Mouse (Mus musculus) embryonic facial prominence, embryonic 14.5 days (tissue): ENCODE data around the gene Gm20479. TPM values are rescaled to one million over a fixed set of nuclear protein-coding genes. Genes with fewer than 3 reads are reported as not detected.
A peak's percentile ranks its signal among the peaks of the same experiment; 100 is the strongest.

Experiments
- ATAC-seq: fragments of 200-750 bp; cut with Nextera tagmentation; 2 replicates; pipeline ENCODE4 v1.8.0; 2017; ENCODE audit warnings: low read depth, moderate number of reproducible peaks, moderate TSS enrichment
- DNase-seq: peaks from one replicate; pipeline ENCODE4 v3.0.0-alpha.2; 2015; ENCODE audit warnings: low spot score
- H3K27ac ChIP-seq: fragments of 300-500 bp; sonication (generic); replicated peaks from 2 replicates; pipeline ENCODE4 v1.5.1; 2014; ENCODE audit warnings: low read depth, mild to moderate bottlenecking, low read length, moderate library complexity
- H3K27me3 ChIP-seq: fragments of 300-500 bp; sonication (generic); replicated peaks from 2 replicates; pipeline ENCODE4 v1.6.1; 2014; ENCODE audit warnings: low read length; ENCODE audit not compliant: control insufficient read depth, insufficient read depth
- H3K36me3 ChIP-seq: fragments of 300-500 bp; sonication (generic); 2 replicates; pipeline ENCODE4 v1.6.1; 2014; ENCODE audit warnings: low read length, mixed read lengths; ENCODE audit not compliant: control insufficient read depth, insufficient read depth
- H3K4me1 ChIP-seq: fragments of 300-500 bp; sonication (generic); 2 replicates; pipeline ENCODE4 v1.6.1; 2014; ENCODE audit warnings: antibody characterized with exemption, low read length; ENCODE audit not compliant: control insufficient read depth, insufficient read depth
- H3K4me2 ChIP-seq: fragments of 300-500 bp; sonication (generic); 2 replicates; pipeline ENCODE4 v1.6.1; 2014; ENCODE audit warnings: low read depth, mild to moderate bottlenecking, low read length, moderate library complexity, mixed read lengths
- H3K4me3 ChIP-seq: fragments of 300-500 bp; sonication (generic); 2 replicates; pipeline ENCODE4 v1.5.1; 2014; ENCODE audit warnings: low read depth, mild to moderate bottlenecking, low read length
- H3K9ac ChIP-seq: fragments of 300-500 bp; sonication (generic); 2 replicates; pipeline ENCODE4 v1.6.1; 2014; ENCODE audit warnings: low read depth, mild to moderate bottlenecking, low read length, moderate library complexity, mixed read lengths
- H3K9me3 ChIP-seq: fragments of 300-500 bp; sonication (generic); 2 replicates; pipeline ENCODE4 v1.6.1; 2016; ENCODE audit warnings: low read length; ENCODE audit not compliant: control insufficient read depth
- WGBS: fragments of 180-500 bp; shearing (Covaris S2); extraction: QIAGEN DNeasy Blood & Tissue Kit; methylation state at CpG from one replicate; pipeline ENCODE4 v1.1.7; 2014; 5-methylcytosine and 5-hydroxymethylcytosine counted together
- polyA plus RNA-seq: library from polyadenylated mRNA; unstranded; fragments of >200 nt; fragmentation: Nextera tagmentation; extraction: Ambion mirVana; gene quantifications from 2 replicates; pipeline ENCODE4 v1.2.1, GENCODE M21; 2014

The Gm20479 gene
- polyA plus RNA-seq, 1 experiment from 2014 or later: not detected

DNA sequence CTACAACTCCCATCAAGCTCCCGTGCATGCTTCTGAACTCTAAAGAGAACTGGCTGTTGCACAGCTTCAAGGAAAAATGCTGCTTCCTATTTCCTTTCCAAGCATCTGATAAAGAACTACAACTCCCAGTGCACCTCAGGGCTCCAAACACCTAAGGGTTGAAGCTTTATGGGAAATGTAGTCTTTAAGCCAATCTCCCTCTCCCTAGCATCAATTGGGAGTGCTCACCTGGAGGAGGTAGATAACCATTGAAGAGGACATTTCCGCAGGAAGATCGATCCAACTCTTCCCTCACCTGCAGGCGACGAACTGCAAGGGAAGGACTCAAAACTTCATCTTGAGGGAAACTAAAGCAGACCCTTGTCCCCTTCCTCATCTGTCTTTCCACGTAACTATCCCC, 3.1 kb downstream of the Gm20479 start:
- ATAC-seq (no peak), DNase-seq (peak; percentile 85)
- Histone ChIP-seq H3K9me3 (no peaks in the 10 kb centered on the region), H3K4me2 (peak overlapping the region; percentile 84), H3K36me3 (peaks cover 26% of the 10 kb centered on the region), H3K27ac (no peak overlapping the region), H3K27me3 (peaks cover 14% of the 10 kb centered on the region; the same call in 1 of the 2 replicates), H3K4me1 (peaks cover 15% of the 10 kb centered on the region), H3K9ac (no peak overlapping the region), H3K4me3 (peak overlapping the region; percentile 56)
- 32% methylated on average over 6 of the region's 6 CpGs for WGBS

DNA sequence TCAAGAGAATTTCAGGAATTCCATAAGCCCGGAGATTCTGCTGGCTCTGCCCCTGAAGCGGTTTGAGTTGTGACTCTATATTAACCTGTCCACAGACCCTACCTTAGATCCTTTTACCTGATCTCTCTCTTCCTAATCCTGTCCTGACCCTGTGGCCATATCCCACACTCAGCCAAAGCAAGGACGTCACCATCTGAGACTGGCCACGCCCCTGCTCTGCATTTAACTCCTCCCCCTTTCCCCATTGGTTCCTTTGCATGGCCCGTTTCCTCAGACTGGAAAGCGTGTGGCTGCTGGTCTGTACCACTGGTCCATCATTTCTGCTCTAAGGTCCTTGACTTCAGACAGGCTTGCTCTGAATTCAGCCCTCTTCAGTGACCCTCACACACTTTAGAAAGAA, 11.8 kb downstream of the Gm20479 start:
- H3K27me3 ChIP-seq: no peaks in the 10 kb centered on the region
- DNase-seq (no peak), ATAC-seq (no peak)
- H3K9me3 ChIP-seq: no peaks in the 10 kb centered on the region
- no peak overlapping the region for H3K27ac ChIP-seq
- WGBS: 23% methylated on average over 6 of the region's 6 CpGs
- H3K9ac ChIP-seq: no peak overlapping the region
- H3K4me2 ChIP-seq: no peak overlapping the region
- H3K4me1 ChIP-seq: no peaks in the 10 kb centered on the region
- H3K4me3 ChIP-seq: no peak overlapping the region
- peaks cover 62% of the 10 kb centered on the region for H3K36me3 ChIP-seq

DNA sequence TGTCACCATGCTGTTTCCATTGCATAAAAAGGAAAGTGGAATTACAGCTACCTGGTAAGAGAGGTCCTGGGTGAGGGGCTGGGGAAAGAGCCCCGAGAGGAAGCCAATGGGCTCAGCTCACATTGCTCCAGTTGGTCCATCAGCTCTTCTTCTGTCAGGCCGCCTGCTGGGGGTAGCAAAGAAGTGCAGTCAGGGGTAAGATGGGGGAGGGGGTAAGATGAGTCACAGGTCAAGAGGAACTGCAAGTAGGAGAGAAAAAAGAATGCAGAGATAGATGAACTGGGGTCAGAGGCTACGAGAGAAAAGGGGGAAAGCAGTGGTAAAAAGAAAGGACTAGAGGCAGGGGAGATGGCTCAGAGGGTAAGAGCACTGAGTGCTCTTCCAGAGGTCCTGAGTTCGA, 14.6 kb downstream of the Gm20479 start:
- Histone ChIP-seq H3K36me3 (peaks cover 42% of the 10 kb centered on the region), H3K4me1 (0 out of 2 replicates have a peak, but pooled peaks cover 3% of the 10 kb centered on the region), H3K9me3 (no peaks in the 10 kb centered on the region), H3K4me2 (no peak overlapping the region), H3K9ac (no peak overlapping the region), H3K27me3 (peaks cover 8% of the 10 kb centered on the region; the same call in 1 of the 2 replicates), H3K4me3 (no peak overlapping the region), H3K27ac (no peak overlapping the region)
- DNase-seq: no peak
- 49% methylated on average over 4 of the region's 4 CpGs for WGBS
- no peak for ATAC-seq

DNA sequence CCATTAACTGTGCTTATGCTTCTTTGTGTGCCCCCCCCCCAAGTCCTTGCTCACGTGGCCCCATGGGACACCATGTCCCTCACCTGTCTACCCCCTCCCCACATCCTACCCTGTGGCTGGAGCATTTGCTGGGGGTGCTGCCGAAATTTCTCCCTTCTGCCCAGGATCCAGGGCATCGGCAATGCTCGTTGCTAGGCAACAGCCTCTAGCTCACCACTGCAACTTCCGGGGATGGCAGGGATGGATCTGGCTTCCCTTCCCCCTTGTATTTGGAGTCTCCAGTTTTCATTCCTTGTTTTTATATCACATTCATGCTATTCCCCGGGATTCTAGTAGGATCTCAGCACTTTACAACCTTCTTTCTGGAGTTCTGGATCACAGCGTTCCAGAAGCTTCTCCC, 17.7 kb downstream of the Gm20479 start:
- no peak for DNase-seq
- WGBS: 40% methylated on average over 7 of the region's 7 CpGs
- no peaks in the 10 kb centered on the region for H3K9me3 ChIP-seq
- peaks cover 10% of the 10 kb centered on the region for H3K4me1 ChIP-seq
- no peak overlapping the region for H3K4me3 ChIP-seq
- no peak overlapping the region for H3K9ac ChIP-seq
- peaks cover 19% of the 10 kb centered on the region for H3K27me3 ChIP-seq
- no peak for ATAC-seq
- H3K36me3 ChIP-seq: peaks cover 16% of the 10 kb centered on the region
- H3K4me2 ChIP-seq: no peak overlapping the region
- H3K27ac ChIP-seq: no peak overlapping the region

DNA sequence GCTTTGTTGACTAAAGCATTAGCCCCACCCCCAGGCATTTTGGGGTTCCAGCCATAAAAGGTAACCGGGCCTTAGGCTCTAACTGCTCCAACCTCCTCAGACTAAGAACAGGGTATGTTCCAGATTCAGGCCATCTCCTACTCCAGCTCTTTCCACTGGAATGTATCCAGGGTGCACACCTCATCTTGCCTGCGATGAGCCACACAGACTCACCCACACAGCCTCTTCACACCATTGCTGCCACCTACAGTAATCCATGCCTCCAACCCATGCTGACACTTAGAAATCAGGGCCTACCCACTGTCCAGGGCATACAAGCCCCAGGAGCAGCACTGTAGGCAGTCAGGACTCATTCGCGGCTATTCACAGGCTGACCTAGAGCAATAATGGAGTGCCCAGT, 18.1 kb downstream of the Gm20479 start:
- no peak for ATAC-seq
- Histone ChIP-seq H3K4me3 (no peak overlapping the region), H3K9ac (no peak overlapping the region), H3K36me3 (peaks cover 12% of the 10 kb centered on the region; the same call in 1 of the 2 replicates), H3K4me2 (no peak overlapping the region), H3K27me3 (peaks cover 23% of the 10 kb centered on the region), H3K4me1 (peaks cover 14% of the 10 kb centered on the region), H3K9me3 (no peaks in the 10 kb centered on the region), H3K27ac (no peak overlapping the region)
- no peak for DNase-seq
- 77% methylated on average over 4 of the region's 4 CpGs for WGBS

DNA sequence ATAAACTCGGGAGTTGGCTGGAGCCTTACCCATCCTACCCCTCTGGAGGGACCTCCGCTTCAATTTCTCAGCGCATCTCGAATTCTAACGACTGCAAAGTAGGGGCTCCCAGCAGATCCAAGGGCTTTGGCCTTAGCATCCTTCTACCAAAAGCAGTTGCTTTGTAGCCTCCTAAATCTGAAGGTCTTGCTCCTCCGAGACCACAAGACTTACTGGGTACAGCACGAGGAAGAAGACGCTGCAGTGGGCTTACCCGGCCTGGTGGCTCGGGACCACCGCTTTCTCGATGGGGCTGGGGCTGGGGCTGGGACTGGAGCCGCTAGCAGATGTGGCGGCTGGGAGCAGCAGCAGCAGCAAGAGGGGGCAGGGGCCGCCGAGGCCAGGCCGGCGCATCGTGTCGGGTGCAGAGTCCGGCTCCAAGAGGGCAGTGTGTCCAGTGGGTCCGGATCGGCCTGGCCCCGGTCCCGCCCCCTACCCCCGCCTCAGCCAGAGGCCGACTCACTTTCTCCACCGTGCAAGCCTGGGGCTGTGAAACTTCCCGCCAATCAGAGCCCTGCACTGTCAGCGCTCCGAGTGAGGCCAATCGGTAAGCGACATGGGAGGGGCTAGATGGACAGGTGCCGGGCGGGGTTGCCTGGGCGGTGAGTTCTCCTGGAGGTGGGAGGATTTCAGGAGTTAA, 19.9 kb downstream of the Gm20479 start, which contains the start of gene Ltbp4:
Gene Ltbp4, minus strand, starts transcription at position 518 of the 679 bp plus-strand sequence.
- H3K27ac ChIP-seq: peak within 1 kb of the TSS; percentile 19
- no peaks in the 10 kb centered on the region for H3K9me3 ChIP-seq
- 1% methylated on average over 34 of the region's 36 CpGs for WGBS
- peaks cover 38% of the 10 kb centered on the region for H3K27me3 ChIP-seq
- peak within 1 kb of the TSS; percentile 81 for H3K4me2 ChIP-seq
- peak; percentile 81 for DNase-seq
- peak; percentile 34 for ATAC-seq
- peak within 1 kb of the TSS; percentile 40 for H3K4me3 ChIP-seq
- 0 out of 2 replicates have a peak, but pooled peaks cover 5% of the 10 kb centered on the region for H3K36me3 ChIP-seq
- H3K4me1 ChIP-seq: peaks cover 24% of the 10 kb centered on the region
- H3K9ac ChIP-seq: peak within 1 kb of the TSS; percentile 38

DNA sequence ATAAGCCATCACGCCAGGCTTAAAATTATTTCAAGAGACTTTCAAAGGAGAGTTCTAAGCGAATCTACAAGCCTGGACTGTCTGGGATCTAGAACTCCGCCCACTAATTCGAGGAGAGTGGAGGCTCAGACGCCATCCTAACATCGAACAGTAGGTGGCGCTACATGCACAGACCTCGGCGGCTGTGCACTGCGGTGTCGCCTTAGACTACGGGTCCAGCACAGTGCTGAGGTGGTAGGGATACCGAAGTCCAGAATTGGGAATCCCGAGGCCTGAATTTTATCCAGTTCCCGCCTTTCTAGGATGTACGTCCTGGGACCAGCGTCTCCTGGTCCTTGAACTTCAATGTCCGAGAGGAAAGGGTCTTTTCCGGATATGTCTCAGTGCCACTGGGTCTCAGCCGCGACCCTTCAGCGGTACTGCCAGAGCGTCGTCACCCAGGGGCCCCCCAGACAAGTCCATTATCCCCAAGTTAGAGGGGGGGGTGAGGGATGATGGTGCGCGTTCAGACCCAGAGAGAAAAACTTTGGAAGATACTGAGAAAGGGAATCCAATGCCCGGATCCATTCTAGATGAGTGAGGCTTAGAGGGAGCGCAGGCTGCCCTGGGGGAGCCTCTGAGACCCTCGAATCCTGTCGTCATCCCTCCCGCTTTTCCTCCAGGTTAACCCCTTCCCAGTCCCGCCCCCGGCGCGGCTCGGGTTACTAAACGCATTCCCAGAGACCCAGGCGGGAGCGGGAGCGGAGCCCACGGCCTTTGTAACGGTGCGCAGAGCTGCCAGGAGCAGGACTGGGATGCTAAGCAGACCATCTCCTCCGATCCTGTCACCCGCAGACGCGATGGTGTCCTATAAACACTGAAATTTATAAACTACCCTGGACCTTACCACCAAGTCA, 21.0 kb downstream of the Gm20479 start:
- WGBS: 0% methylated on average over 36 of the region's 47 CpGs
- peak; percentile 87 for ATAC-seq

DNA sequence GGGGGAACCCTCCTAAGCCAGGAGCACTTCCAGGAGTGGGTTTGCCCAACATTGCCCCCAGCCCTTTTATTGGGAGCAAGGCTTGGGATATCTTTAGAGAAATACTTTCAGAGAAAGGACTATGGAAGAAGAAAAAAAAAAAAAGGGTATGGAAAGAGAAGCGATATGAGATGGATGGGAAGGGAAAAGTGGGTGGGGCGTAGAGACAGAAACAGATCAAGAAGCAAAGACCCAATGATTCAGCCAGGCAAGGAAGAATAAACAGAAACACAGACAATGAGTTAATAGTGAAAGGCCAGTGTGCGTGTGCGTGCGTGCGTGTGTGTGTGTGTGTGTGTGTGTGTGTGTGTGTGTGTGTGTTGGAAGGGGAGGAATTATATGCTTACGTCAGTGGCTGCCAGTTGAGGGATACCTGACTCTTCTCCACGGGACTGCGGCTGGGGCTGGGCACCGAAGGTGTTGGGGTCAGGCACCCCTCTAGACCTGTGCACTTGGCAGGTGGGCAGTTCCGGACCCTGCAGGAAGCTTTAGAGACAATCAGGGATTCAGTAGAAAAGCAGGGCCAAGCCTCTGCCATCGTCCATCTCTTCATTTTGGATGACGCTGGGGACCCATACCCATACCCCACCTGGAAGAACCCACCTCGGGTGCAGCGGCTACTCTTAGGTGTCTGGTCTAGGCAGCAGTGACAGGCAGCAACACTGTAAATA, 22.1 kb downstream of the Gm20479 start:
- peaks cover 54% of the 10 kb centered on the region for H3K27me3 ChIP-seq
- no peak for ATAC-seq
- no peak overlapping the region; the same call in 1 of the 2 replicates for H3K4me3 ChIP-seq
- peaks cover 37% of the 10 kb centered on the region for H3K4me1 ChIP-seq
- no peak overlapping the region for H3K9ac ChIP-seq
- 55% methylated on average over 12 of the region's 15 CpGs for WGBS
- H3K27ac ChIP-seq: no peak overlapping the region
- no peaks in the 10 kb centered on the region for H3K36me3 ChIP-seq
- no peaks in the 10 kb centered on the region for H3K9me3 ChIP-seq
- 0 out of 2 replicates have a peak overlapping the region, but pooled peaks have one; percentile 81 for H3K4me2 ChIP-seq
- no peak for DNase-seq

More for the DNA sequence above, 21.0 kb downstream of the Gm20479 start:
- H3K4me2 ChIP-seq: peak overlapping the region; percentile 81
- H3K36me3 ChIP-seq: 0 out of 2 replicates have a peak, but pooled peaks cover 2% of the 10 kb centered on the region
- peaks cover 46% of the 10 kb centered on the region for H3K27me3 ChIP-seq
- H3K27ac ChIP-seq: peak overlapping the region; percentile 19
- H3K4me1 ChIP-seq: peaks cover 31% of the 10 kb centered on the region
- H3K9me3 ChIP-seq: no peaks in the 10 kb centered on the region
- peak; percentile 93 for DNase-seq
- H3K4me3 ChIP-seq: peak overlapping the region; percentile 40
- H3K9ac ChIP-seq: peak overlapping the region; percentile 38; the same call in 1 of the 2 replicates
